Mouse (Mus musculus) forebrain, embryonic 12.5 days (tissue): ENCODE results near the gene Ugt1a10. TPM values are rescaled to one million over a fixed set of nuclear protein-coding genes. Genes with fewer than 3 reads are reported as not detected.

ENCODE experiments used
- ATAC-seq: fragments of 200-750 bp; cut with Nextera tagmentation; 2 replicates; pipeline ENCODE4 v1.8.0; 2017; ENCODE audit warnings: moderate TSS enrichment; ENCODE audit not compliant: low FRiP score
- H3K27ac ChIP-seq: fragments of 300-500 bp; sonication (generic); 2 replicates; pipeline ENCODE4 v1.5.1; 2016; ENCODE audit warnings: mild to moderate bottlenecking
- H3K27me3 ChIP-seq: fragments of 300-500 bp; sonication (generic); 2 replicates; pipeline ENCODE4 v1.6.1; 2016; ENCODE audit warnings: mild to moderate bottlenecking
- H3K36me3 ChIP-seq: fragments of 300-500 bp; sonication (generic); replicated peaks from 2 replicates; pipeline ENCODE4 v1.6.1; 2016; ENCODE audit warnings: mild to moderate bottlenecking
- H3K4me1 ChIP-seq: fragments of 300-500 bp; sonication (generic); 2 replicates; pipeline ENCODE4 v1.6.1; 2016
- H3K4me2 ChIP-seq: fragments of 300-500 bp; sonication (generic); 2 replicates; pipeline ENCODE4 v1.6.1; 2016; ENCODE audit warnings: mild to moderate bottlenecking, moderate library complexity
- H3K4me3 ChIP-seq: fragments of 300-500 bp; sonication (generic); replicated peaks from 2 replicates; pipeline ENCODE4 v1.5.1; 2016; ENCODE audit warnings: mild to moderate bottlenecking
- H3K9ac ChIP-seq: fragments of 300-500 bp; sonication (generic); 2 replicates; pipeline ENCODE4 v1.6.1; 2016; ENCODE audit warnings: mild to moderate bottlenecking
- H3K9me3 ChIP-seq: fragments of 300-500 bp; sonication (generic); 2 replicates; pipeline ENCODE4 v1.6.1; 2016
- WGBS: fragments of 180-500 bp; shearing (Covaris S2); methylation state at CpG from one replicate; pipeline ENCODE4 v1.1.7; 2016; 5-methylcytosine and 5-hydroxymethylcytosine counted together
- microRNA-seq: library from miRNA; unstranded; fragments of <30 nt; microRNA quantifications from one replicate; pipeline ENCODE4, GENCODE M21; 2017
- polyA plus RNA-seq: library from polyadenylated mRNA; unstranded; fragments of >200 nt; fragmentation: Nextera tagmentation; extraction: Ambion mirVana; gene quantifications from 2 replicates; pipeline ENCODE4 v1.2.1, GENCODE M21; 2016

The Ugt1a10 gene
- polyA plus RNA-seq, 1 experiment from 2014 or later = not detected

DNA sequence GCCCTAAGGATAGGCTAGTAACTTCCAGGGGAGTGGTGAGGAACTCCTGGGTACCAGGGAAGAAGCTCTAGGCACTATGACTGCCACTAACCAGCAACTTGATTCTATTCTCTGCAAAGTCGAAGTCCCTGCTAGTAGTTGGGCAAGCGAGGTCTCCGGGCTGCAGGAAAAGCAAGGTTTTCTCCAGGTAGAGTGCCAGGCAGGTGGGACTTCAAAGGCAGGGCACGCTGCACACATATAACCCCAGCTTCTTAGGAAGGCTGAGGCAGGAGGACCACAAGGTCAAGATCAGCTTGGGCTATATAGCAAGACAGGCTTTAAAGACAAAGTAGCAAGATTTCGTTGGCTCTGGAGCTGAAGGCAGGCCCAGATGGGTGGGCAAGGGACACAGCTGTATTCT lies 208.6 kb downstream of the Ugt1a10 start:
- H3K4me2 ChIP-seq = no peak overlapping the region
- no peak overlapping the region for H3K9ac ChIP-seq
- no peak for ATAC-seq
- no peak overlapping the region for H3K4me3 ChIP-seq
- 91% methylated on average over 5 of the region's 5 CpGs for WGBS
- no peaks in the 10 kb centered on the region for H3K4me1 ChIP-seq
- H3K27me3 ChIP-seq = no peaks in the 10 kb centered on the region
- H3K27ac ChIP-seq = no peak overlapping the region
- peaks cover 22% of the 10 kb centered on the region; the same call in 1 of the 2 replicates for H3K9me3 ChIP-seq
- peaks cover 97% of the 10 kb centered on the region for H3K36me3 ChIP-seq

DNA sequence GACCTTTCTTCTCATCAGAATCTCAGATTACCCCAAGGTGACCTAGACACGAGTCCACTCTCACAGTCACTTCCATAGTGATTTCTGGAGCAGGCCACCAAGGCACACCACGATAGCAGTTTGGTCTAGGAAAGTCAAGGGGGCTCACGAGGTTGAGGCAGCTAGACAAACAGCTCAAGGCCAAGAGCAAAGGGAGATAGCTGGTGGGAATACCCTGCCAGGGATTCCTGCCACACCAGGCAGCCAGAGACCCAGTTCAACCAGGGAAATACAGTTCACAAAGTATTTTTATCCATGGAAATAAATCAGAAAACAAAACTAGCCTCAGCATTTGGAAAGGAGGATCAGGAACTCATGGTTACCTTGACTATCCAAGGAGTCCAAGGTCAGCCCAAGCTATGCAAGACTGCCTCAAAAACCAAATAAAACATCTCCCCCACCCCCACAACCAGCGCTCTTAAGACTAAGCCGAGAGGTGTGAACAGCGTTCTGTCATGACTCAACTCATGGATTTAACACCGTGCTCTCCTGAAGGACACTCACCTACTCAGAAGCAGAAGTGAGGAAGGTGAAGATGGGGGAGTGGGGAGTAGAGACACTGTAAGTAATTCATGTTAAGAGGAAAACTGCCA lies 209.2 kb downstream of the Ugt1a10 start:
- H3K4me1 ChIP-seq = no peaks in the 10 kb centered on the region
- no peak overlapping the region for H3K4me3 ChIP-seq
- peaks cover 20% of the 10 kb centered on the region; the same call in 1 of the 2 replicates for H3K9me3 ChIP-seq
- no peak for ATAC-seq
- peaks cover 100% of the 10 kb centered on the region for H3K36me3 ChIP-seq
- H3K27ac ChIP-seq = no peak overlapping the region
- no peak overlapping the region for H3K9ac ChIP-seq
- H3K4me2 ChIP-seq = no peak overlapping the region
- 89% methylated on average over 7 of the region's 7 CpGs for WGBS
- H3K27me3 ChIP-seq = no peaks in the 10 kb centered on the region

DNA sequence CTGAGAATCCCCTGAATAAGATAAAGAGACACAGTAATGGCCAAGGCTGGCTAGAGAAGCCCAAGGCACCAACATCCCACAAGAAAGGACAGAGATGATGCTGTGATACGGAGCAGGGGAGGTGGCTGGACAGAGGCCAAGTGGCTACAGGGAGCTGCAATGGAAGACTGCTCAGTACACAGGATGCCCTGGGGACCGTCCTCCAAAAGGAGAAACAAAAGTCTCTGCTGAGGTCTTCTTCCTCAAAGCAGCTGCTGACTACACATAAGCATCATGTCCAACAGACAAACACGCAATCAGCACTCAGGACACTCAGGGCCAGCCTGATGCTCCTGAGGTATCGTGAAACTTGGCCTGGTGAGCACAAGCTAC lies 209.7 kb downstream of the Ugt1a10 start:
- WGBS = 77% methylated on average over 4 of the region's 4 CpGs
- H3K9me3 ChIP-seq = peaks cover 15% of the 10 kb centered on the region; the same call in 1 of the 2 replicates
- peaks cover 100% of the 10 kb centered on the region for H3K36me3 ChIP-seq
- H3K4me1 ChIP-seq = no peaks in the 10 kb centered on the region
- H3K27ac ChIP-seq = no peak overlapping the region
- H3K4me3 ChIP-seq = no peak overlapping the region
- H3K4me2 ChIP-seq = no peak overlapping the region
- no peak overlapping the region for H3K9ac ChIP-seq
- ATAC-seq = no peak
- no peaks in the 10 kb centered on the region for H3K27me3 ChIP-seq

DNA sequence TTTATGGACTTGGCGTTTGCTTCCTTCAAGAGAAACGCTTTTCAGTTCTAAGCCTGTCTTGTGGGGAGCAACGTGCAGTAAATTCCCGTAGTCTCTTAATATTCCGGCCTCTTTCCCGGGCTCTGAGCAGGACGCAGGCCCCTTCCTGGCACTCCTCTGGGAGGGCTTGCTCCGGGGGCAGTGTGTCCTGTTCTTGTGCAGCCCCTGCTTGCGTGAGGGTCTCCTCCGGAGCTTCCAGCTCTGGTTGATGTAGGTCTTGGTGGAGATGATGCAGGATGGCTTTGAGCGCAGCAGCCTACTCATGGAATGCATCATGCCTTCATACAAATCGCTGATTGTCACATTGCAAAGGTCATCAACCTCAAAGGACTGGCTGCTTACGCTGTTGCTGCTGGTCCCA lies 210.9 kb downstream of the Ugt1a10 start:
- no peaks in the 10 kb centered on the region for H3K27me3 ChIP-seq
- no peak overlapping the region for H3K4me3 ChIP-seq
- no peak overlapping the region for H3K4me2 ChIP-seq
- no peak for ATAC-seq
- H3K36me3 ChIP-seq = peaks cover 91% of the 10 kb centered on the region
- no peaks in the 10 kb centered on the region for H3K4me1 ChIP-seq
- WGBS = 89% methylated on average over 13 of the region's 13 CpGs
- no peak overlapping the region for H3K27ac ChIP-seq
- H3K9me3 ChIP-seq = 0 out of 2 replicates have a peak, but pooled peaks cover 10% of the 10 kb centered on the region
- no peak overlapping the region for H3K9ac ChIP-seq

DNA sequence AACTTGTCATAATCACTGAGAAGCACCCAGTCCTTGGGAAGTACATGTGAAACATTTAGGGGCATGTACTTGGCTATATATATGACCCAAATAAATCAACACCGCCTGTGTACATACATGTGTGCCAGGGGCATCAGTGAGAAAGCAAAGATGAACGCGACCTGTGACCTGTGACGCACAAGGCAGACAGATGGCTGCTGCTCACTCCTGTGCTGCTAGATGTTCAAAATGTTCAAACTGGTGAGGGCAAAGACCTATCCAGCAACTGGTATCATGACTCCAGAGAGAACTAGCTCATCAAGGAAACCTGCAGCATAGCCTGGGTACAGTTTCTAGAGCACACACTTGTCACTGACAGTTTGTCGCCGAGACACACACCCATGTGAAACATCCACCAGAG lies 212.3 kb downstream of the Ugt1a10 start:
- 0 out of 2 replicates have a peak, but pooled peaks cover 5% of the 10 kb centered on the region for H3K9me3 ChIP-seq
- no peak overlapping the region for H3K27ac ChIP-seq
- H3K36me3 ChIP-seq = peaks cover 91% of the 10 kb centered on the region
- no peak overlapping the region for H3K4me2 ChIP-seq
- no peaks in the 10 kb centered on the region for H3K27me3 ChIP-seq
- H3K4me1 ChIP-seq = no peaks in the 10 kb centered on the region
- WGBS = 94% methylated on average over 6 of the region's 6 CpGs
- ATAC-seq = peak; percentile 18; the same call in 1 of the 2 replicates
- H3K9ac ChIP-seq = no peak overlapping the region
- H3K4me3 ChIP-seq = no peak overlapping the region

DNA sequence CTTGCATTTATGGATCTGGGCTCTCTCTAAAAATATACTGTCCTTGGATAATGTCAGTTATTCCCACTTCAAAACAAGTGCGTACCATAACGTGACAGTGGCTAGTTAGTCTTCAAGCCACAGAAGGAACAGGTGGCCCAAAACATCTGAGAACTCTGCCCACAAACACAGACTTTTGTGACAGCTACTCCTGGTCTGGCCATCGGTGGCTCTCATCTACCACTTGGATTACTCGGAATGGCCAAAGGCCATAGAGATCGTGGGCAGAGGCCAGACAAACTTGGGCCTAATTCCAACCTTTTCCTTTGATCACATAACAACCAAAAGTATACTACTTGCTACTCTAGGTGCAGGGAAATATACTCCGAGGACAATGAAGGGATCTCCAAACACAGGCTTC lies 212.9 kb downstream of the Ugt1a10 start:
- Histone ChIP-seq H3K9ac (no peak overlapping the region), H3K4me2 (no peak overlapping the region), H3K27ac (no peak overlapping the region), H3K36me3 (peaks cover 90% of the 10 kb centered on the region), H3K4me3 (no peak overlapping the region), H3K9me3 (0 out of 2 replicates have a peak, but pooled peaks cover 5% of the 10 kb centered on the region), H3K4me1 (no peaks in the 10 kb centered on the region), H3K27me3 (no peaks in the 10 kb centered on the region)
- 85% methylated on average over 6 of the region's 6 CpGs for WGBS
- ATAC-seq = no peak

Small RNAs within 50 kb of the gene (microRNA-seq; reads per million reads assigned to microRNA genes)
- not detected for gene Gm25198

Other genes with a start within 250 kb of the Ugt1a10 start
- gene Dgkd, start 202.1 kb upstream of the Ugt1a10 start, polyA plus RNA-seq = 43.2 and 45.8 TPM in 2 replicates
- gene Usp40, start 46.8 kb upstream of the Ugt1a10 start, polyA plus RNA-seq = 39.8 and 40.1 TPM in 2 replicates
- not detected in 2 replicates for gene Ugt1a9, start 15.4 kb downstream of the Ugt1a10 start, polyA plus RNA-seq
- not detected in 2 replicates for gene Ugt1a8, start 32.4 kb downstream of the Ugt1a10 start, polyA plus RNA-seq
- gene Ugt1a7c, start 39.7 kb downstream of the Ugt1a10 start, polyA plus RNA-seq = 0.55 and 0.70 TPM in 2 replicates
- gene Ugt1a6b, start 47.9 kb downstream of the Ugt1a10 start, polyA plus RNA-seq = 0.19 TPM in 1 of 2 replicates, not detected in the other
- 0.44 and 0.93 TPM in 2 replicates for gene Ugt1a6a, start 79.4 kb downstream of the Ugt1a10 start, polyA plus RNA-seq
- gene Ugt1a5, start 110.6 kb downstream of the Ugt1a10 start, polyA plus RNA-seq = not detected in 2 replicates
- not detected in 2 replicates for gene Ugt1a2, start 145.2 kb downstream of the Ugt1a10 start, polyA plus RNA-seq
- 12.6 and 14.4 TPM in 2 replicates for gene Dnajb3, start 150.4 kb downstream of the Ugt1a10 start, polyA plus RNA-seq
- gene Ugt1a1, start 156.6 kb downstream of the Ugt1a10 start, polyA plus RNA-seq = not detected in 2 replicates
- gene Mroh2a, start 171.6 kb downstream of the Ugt1a10 start, polyA plus RNA-seq = 1.4 and 1.7 TPM in 2 replicates
- 209 and 210 TPM in 2 replicates for gene Hjurp, start 222.2 kb downstream of the Ugt1a10 start, polyA plus RNA-seq
- not detected in 2 replicates for gene Trpm8, start 222.3 kb downstream of the Ugt1a10 start, polyA plus RNA-seq